Mouse (Mus musculus) MEL (cell line): ENCODE data around the gene Gpd1l.

Experiments
- CHD2 ChIP-seq: IDR thresholded peaks from 2 replicates; pipeline ENCODE4 v1.6.1; 2011; ENCODE audit warnings: low read length, improper control_type of control experiment
- CTCF ChIP-seq, 3 experiments: IDR thresholded peaks in 2 of 3; conservative IDR thresholded peaks in 1 of 3; 2 replicates each; pipeline ENCODE4 v1.5.1; 2011 to 2012; ENCODE audit warnings: low read length in 3 of 3, low read depth in 2 of 3, mild to moderate bottlenecking in 2 of 3, improper control_type of control experiment in 1 of 3, inconsistent platforms in 1 of 3, mixed read lengths in 1 of 3, moderate library complexity in 1 of 3; ENCODE audit not compliant: control insufficient read depth in 1 of 3, insufficient read depth in 1 of 3, poor library complexity in 1 of 3, severe bottlenecking in 1 of 3
- E2F4 ChIP-seq: IDR thresholded peaks from 2 replicates; pipeline ENCODE4 v1.6.1; 2011; ENCODE audit warnings: low read depth, low read length, improper control_type of control experiment, borderline replicate concordance
- ELF1 ChIP-seq: IDR thresholded peaks from 2 replicates; pipeline ENCODE4 v1.6.1; 2014; ENCODE audit warnings: low read depth, mild to moderate bottlenecking, inconsistent platforms, low read length, improper control_type of control experiment, moderate library complexity
- GATA1 ChIP-seq: IDR thresholded peaks from 2 replicates; pipeline ENCODE4 v1.6.1; 2011; ENCODE audit warnings: low read depth, low read length, improper control_type of control experiment
- HCFC1 ChIP-seq: IDR thresholded peaks from 2 replicates; pipeline ENCODE4 v1.6.1; 2012; ENCODE audit warnings: low read depth, mild to moderate bottlenecking, inconsistent platforms, low read length, improper control_type of control experiment, moderate library complexity
- MEF2A ChIP-seq: IDR thresholded peaks from 2 replicates; pipeline ENCODE4 v1.6.1; 2014; ENCODE audit warnings: low read depth, mild to moderate bottlenecking, inconsistent platforms, low read length, improper control_type of control experiment; ENCODE audit not compliant: poor library complexity, insufficient replicate concordance, severe bottlenecking; ENCODE audit errors: extremely low read depth
- POLR2A ChIP-seq, 2 experiments: IDR thresholded peaks; 2 replicates each; pipeline ENCODE4 v1.6.1; 2011 to 2012; ENCODE audit warnings: low read length in 2 of 2, mild to moderate bottlenecking in 2 of 2, control low read depth in 1 of 2, improper control_type of control experiment in 1 of 2, low read depth in 1 of 2, moderate library complexity in 1 of 2; ENCODE audit not compliant: control insufficient read depth in 1 of 2, insufficient read depth in 1 of 2, poor library complexity in 1 of 2
- SMC3 ChIP-seq: IDR thresholded peaks from 2 replicates; pipeline ENCODE4 v1.6.1; 2011; ENCODE audit warnings: low read depth, low read length, improper control_type of control experiment
- TCF12 ChIP-seq: IDR thresholded peaks from 2 replicates; pipeline ENCODE4 v1.6.1; 2014; ENCODE audit warnings: low read depth, mild to moderate bottlenecking, inconsistent platforms, low read length, improper control_type of control experiment, moderate library complexity
- USF1 ChIP-seq: IDR thresholded peaks from 2 replicates; pipeline ENCODE4 v1.6.1; 2014; ENCODE audit warnings: low read depth, mild to moderate bottlenecking, inconsistent platforms, low read length, improper control_type of control experiment, moderate library complexity

DNA sequence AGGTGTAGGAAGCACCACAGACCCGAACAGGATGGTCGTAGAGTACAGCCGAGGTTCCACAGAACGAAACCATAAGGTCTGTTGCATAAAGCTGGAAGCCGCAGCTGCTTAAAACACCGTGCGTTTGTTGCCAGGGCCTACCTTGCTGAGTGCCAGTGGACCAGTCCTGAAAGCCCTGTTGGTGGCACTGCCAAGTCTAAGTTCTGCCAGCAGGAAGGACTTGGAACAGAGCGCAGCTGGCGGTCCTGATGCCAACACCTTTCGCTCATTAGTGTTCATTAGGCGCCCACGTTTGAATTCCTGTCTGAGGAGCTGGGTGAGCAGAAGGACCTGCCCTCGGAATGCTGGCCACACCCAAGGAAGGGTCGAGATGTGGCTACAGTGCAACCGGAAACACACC lies 80.5 kb downstream of the Gpd1l start:
- TF ChIP-seq POLR2A (IDR thresholded peaks at IDR 0.05; ENCODE audit: control insufficient read depth in 1 of 2, insufficient read depth in 1 of 2, low read depth in 1 of 2, low read length in 2 of 2, poor library complexity in 1 of 2) (no peak), MEF2A (no peak), USF1 (no peak), E2F4 (no peak), CTCF (IDR thresholded peaks at IDR 0.05 in 2 of 3, conservative IDR thresholded peaks at IDR 0.05 in 1 of 3; ENCODE audit: control insufficient read depth in 1 of 3, insufficient read depth in 1 of 3, low read depth in 2 of 3, low read length in 3 of 3, poor library complexity in 1 of 3, severe bottlenecking in 1 of 3) (no peak), HCFC1 (no peak), CHD2 (no peak), TCF12 (no peak), GATA1 (no peak), ELF1 (no peak), SMC3 (no peak)
